Mouse (Mus musculus) lung, postnatal 4 days (tissue): ENCODE results near the gene Dnmt3a.

Source experiments
- DNase-seq, 2 experiments: peaks; one replicate each; pipeline ENCODE4 v3.0.0; 2021

The Dnmt3a gene

DNA sequence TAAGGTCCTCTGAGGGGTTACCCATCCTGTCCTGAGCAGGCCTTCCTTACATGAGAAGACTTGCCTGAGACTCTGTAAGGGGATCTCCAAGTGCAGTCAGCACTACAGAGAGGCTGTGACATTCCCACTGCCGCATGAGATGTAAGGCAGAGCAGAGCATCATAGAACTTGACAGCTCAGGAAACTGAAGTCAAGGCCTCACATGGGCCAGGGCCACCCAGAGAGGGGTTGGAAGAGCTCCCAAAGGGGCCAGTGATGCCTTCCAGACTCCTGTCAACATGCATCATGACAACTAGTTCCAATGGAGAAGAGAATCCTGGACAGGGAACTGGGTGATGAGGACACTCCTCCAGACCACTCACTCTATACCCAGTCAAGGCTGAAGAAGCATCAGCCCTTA lies 18.3 kb upstream of the Dnmt3a start:
- DNase-seq, result peak; percentile 54 to 82

DNA sequence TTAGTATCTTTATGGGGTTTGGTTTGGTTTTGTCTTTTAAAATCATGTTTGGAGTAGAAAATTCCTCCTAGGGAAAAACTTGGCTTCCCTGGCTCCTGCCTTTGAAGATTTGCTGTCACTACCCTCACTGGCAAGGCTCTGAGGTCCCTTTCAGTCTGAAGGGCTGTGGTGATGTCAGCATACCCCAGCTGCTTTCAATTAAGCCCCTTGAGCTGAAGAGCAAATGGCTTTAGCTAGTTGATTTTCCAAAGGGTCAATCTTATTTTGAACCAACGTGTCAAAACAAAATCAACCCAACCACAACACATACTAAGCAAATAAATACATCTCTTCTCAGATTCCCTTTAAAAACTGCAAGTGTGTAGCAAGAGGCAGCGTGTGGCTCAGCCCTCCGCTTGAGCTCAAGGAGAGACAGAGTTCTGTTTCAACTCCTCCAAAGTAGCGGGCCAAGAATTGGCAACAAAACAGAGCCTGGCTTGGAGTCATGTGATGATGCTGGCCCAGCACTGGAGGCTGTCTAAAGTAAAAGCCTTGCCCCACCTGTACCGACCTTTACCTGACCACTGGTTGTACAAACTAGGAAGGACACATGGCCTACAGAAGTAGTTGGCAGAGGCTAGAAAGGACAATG lies 17.3 kb upstream of the Dnmt3a start:
- peak in 1 of 2 experiments; percentile 64 for DNase-seq

DNA sequence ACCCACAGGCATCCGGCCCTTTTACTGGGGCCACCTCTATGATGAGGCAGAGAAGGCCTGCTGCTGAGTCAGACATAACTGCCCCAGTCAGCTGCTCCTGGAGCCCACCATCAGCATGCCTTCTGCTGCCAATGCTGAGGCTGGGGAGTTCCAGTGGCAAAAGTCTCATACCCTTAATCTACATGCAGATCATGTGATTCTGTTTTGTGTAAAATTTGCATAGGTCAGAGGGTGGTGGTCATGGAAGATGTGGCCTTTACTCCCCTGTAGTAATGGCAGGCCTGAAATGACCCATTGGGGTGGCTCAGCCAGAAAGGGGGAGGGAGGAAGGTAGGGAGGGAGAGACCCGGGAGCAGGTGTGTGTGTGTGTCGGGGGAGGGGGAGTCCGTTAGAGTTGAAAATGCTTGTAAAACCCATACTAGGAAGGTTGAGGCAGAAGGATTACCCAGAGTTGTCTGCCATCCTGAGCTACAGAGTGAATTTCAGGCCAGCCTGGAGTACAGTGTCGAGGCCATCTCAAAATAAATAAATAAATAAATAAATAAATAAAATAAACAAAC lies 16.1 kb upstream of the Dnmt3a start:
- DNase-seq, result no peak

DNA sequence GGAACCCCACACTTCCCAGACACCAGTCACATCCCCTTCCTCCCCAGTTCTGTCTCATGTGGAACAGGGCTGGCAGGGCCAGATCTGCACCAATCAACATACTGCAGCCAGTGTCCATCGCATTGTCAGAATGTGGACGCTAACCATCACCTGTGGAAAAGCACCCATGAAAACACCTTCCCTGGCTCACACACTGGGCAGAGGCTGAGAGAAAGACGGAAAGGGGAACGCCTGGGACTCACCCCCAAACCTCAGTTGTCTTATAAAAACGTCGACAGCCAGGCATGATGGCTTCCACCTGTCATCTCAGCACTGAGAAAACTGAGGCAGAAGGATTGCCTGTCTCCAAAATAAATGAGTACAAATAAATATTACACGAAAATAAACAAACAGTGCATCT lies 14.6 kb upstream of the Dnmt3a start:
- peak in 1 of 2 experiments; percentile 21 for DNase-seq

DNA sequence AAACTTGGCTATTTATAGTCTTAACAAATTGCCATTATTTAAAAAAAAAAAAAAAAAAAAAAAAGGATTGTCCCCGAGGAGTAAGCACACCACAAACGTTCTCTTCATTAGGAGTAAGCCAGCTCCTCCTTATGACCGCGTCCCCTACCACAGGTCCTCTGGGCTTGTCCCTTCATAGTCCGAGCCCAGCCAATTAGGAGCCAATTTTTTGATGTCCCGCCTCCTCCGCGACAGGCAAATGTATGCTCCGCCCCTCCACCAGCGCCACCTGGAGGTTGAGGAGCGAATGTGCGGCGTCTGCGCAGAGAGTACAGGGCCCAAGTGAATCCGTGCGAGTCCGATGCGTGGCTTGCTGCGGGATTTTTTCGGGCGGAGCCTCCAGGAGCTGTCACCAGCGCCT lies 14.1 kb upstream of the Dnmt3a start:
- DNase-seq, result peak; percentile 94 to 97

DNA sequence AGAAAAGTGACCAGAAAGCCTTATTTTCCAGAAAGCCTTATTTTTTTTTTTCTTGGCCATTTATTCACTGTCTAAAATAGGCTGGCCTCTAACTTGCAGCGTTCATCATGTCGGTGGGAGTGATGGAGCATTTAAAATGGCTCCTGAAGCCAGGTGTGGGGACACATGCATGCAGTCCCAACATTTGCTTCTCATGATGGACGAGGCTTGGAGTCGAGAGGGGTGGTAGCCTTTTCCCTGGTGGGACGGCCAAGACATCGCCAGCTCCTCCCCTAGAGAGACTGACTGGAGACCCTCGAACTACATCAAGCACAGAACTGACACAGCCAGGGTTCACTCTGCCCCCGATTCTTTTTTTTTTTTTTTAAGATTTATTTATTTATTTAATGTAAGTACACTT lies 13.6 kb upstream of the Dnmt3a start:
- DNase-seq, result peak in 1 of 2 experiments; percentile 16

DNA sequence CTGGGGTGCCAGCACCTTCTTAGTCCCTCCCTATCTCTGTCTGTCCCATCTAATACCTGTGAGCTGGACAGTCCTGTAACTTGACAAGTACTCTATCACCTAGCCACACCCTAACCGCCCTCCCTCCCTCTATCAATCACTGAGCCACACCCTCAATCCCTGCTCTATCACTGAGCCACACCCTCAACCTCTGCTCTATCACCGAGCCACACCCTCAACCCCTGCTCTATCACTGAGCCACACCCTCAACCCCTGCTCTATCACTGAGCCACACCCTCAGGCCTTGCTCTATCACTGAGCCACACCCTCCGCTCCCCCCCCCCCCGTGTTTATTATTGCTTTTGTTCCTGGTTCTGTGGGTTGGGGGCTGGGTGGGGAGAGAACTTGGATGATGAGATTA lies 10.2 kb upstream of the Dnmt3a start:
- no peak for DNase-seq

DNA sequence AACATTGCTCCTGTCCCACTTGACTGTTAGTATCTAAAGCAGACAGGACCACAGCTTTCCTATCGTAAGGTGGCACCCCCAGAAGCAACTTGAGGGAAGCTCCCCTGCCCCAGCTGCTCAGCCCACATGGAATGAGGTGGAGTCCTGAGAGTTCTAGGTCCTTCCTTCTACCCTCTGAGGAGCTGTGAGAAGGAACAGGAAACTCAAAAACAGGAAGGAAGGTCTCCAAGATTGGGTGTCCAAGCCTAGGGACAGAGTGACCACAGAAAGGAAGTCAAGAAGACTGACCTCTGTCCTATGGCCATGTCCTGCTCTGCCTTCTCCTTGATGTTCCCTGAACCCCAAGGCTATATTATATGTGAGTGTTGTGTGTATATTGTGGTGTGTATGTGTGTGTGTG lies 6.3 kb upstream of the Dnmt3a start:
- DNase-seq, result no peak

DNA sequence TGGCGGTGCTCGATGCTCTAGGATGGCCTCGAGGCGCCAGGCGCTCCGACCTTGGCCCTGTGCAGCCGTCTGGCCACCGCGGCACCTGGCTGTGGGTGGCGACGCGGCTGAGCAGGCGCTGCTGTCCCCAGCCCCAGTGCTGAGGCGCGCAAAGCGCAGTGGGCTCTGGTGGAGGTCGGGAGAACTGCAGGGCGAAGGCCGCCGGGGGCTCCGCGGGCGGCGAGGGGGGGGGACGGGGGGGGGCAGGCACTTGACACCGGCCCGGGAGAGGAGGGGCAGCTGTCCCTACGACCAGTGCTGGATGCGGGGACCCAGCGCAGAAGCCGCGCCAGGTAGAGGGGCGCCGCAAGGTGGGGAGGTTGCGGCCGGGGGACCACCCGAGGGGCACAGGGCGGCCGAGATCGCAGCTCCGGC lies 471 bp downstream of the Dnmt3a start:
- peak; percentile 92 for DNase-seq

DNA sequence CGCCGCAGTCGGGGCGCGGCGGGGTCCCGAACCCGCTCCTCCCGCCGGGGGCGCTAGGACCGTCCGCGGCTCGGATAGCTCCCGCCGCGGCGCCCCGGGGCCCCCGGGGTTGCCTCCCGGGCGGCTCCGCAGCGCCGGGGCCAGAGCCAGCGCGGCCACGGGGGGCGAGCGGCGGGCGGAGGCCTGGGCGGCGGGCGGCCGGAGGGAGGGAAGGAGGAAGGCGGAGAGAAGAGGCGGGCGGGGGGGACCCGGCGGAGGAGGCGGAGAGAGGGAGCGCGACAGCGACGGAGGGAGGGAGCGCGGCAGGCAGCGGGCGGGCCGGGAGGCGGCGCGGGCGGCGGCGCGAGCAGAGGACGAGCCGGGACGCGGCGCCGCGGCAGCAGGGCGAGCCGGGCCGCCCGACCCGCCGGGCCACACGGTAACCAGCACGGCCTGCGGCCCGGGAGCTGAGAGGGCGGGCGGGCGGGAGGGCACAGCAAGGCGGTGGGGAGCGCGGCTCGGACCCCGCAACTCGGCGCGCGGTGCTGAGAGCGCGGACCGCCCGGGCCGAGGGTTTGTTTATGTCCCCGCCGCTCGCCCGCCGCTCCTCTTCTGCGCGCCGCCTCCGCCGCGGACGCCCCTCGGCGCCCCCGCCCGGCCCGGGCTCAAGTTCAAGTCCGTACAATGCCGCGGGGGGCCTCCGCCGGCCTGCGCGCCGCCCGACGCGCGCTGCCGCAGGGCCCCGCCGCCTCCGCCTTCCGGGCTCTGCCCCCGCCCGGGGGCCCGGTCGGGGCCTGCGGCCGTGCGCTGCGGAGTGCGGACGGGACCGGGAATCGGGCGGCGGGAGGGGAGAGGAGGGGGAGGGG lies 1.1 kb downstream of the Dnmt3a start:
- DNase-seq, result peak; percentile 80 to 88

DNA sequence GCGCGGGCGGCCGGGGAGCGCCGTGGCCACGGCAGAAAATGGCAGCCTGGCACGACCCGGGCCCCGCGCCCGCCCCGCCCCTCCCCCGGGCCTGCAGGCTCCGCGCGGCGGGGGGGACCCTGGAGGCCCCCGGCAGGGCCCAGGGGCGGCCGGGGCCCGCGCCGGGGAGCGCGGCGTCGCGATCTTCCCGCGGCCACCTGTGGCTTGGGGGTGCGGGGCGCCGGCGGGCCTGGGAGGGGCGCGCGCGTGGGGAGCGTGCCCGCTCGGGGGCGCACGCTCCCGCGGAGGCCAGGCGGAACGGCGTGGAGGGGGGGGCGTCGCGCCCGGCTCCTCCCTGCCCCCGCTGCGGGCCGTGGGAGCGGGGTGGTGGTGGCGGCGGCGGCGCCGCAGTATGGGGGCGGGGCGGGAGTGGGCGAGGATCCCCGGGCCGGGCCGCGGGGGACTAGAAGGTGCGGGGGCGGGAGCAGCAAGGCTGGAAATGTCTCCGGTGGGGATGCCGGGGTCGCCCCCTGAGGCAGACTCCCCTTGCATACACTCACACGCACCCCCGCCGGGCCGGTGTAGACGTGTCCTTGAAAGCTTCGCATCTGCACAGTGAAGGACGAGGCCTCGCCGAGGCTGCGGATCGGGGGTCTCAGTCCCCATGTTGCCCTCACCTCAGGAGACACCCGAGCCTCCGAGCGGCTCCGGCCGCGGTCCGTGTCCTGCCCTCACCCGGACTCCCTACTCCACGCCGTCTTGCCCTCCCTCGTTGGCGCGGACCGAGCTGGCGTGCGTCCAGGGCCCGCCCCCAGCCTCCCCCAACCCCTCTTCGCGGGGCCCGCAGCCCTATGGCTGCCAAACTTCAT lies 2.0 kb downstream of the Dnmt3a start:
- DNase-seq, result peak; percentile 81 to 85

DNA sequence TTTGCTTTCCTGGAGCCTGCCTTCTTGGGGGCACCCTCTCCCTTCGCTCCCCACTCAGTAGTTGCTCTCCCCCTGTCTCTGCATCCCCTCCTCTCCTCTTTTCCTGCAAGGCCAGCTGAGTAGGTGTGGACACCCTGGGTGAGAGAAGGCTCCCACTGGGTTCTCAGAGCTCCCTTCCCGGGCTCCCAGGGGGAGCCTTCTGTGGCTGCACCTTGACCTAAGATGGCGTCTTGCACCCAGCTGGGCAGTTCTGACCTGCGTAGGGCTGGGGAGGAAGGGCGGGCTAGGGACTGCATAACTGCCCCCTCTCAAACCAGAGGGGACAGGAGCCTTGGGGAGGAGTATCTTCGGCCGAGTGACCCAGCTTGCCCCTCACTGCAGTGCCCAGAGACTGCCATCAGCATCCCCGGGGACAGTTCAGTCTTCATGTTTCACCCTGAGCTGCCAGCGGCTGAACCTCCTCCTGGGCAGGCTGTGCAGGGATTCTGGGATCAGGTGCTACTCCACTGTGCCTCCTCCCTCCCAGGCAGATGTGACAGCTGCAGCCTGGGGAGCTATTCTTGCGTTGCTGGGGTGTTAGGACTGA lies 2.7 kb downstream of the Dnmt3a start:
- DNase-seq, result peak in 1 of 2 experiments; percentile 50

DNA sequence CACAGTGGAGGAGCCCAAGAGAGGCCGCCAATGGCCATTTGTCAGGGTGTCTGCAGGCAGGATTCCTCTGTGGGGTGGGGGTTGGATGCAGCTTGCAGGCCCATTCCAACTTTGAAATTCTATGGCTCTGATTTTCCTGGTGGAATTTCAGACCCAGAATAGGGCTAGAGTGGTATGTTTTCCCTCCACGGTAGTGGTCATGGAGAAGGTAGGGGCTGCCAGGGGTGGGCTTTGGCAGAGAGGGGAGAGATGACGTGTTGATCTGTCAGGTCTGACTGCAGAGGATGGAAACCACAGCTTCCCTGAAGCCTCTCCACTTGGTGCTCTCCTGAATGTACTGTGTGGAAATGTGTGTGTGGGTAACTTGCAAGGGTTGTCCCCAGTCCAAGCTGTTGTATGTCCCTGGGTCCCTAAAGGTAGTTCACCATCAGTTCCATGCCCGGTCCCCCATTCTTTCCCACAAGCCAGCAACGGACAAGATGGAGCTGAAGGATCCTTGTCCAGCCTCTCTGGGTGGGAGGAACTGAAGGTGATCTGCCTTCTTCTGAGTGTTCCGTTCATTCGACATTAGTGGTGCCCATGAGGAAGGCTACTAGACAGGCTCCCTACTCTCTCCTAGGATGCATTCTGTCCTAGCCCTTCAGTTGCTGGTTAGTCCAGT lies 3.8 kb downstream of the Dnmt3a start:
- no peak for DNase-seq

DNA sequence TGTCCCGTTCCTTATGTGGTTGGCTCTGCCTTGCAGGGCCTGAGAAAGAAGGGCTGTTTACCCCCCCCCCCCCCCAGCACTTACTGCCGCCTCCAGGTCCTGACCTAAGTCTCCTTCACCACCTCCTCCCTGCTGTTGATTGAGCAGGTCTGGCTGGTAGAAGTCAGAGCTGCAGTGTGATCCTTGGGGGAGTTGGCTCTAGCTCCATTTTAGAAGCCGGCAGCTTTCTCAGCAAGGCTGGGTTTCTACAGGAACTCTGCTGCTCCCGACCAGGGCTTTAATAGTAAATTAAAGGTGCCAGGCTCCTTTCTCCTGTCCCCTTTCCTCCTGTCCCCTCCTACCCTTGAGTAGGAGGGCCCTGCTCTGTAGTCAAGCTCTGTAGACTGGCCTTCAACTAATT lies 4.6 kb downstream of the Dnmt3a start:
- DNase-seq, result no peak

DNA sequence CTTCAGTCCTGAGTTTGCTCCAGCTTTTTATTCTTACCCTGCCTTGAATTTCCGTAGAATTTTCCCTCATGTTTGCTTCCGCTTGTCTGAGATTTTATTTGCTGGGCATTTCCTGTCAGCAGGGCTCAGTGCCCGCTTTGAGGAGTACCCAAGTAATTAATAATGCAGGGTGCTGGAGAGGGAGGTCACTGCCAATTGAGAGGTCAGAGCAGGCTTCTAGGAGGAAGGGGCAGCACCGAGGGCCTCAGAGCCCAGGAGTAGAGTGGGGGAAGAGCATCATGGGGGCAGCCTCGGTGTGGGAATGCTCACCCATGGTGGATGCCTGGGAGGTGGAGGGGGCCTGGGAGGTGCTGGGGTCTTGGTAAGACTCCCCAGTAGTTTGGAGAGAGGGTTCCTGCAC lies 5.8 kb downstream of the Dnmt3a start:
- peak; percentile 39 to 55 for DNase-seq

DNA sequence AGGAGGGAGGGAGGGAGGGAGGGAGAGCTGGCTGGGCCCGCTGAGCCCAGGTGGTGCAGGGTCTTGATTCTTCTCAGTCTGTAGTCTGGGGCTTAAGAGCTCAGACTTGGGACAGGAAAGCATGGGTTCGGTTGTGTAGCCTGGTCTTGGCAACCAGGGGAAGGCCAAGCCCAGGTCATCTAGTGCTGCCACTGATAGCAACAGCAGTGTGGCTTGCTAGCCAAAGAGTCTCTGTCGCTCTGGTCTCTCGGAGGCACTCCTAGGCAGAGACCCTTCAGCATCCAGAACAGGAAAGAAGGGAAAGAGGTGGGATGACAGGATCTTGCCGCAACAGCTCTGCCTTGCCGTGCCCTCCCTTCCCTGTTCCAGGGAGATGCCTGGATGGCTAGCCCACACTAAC lies 6.4 kb downstream of the Dnmt3a start:
- no peak for DNase-seq

DNA sequence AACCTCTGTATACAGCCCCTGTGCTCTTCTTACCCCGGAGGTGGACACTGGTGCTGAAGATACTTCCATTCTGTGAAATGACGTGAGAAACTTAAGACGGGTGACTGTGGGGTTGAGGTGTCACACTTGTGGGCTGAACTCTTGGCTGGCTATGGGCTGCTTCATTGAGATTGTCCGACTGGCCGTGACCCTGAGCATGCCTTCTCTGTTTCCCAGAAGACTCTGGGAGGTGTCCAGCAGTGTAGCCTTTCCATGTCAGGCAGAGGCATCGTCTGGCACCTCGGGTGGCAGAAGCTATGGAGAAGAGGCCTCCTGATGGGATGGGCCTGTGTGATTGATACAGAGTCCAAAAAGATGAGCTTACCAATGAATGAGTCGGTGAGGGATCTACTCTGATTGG lies 7.3 kb downstream of the Dnmt3a start:
- DNase-seq, result no peak

DNA sequence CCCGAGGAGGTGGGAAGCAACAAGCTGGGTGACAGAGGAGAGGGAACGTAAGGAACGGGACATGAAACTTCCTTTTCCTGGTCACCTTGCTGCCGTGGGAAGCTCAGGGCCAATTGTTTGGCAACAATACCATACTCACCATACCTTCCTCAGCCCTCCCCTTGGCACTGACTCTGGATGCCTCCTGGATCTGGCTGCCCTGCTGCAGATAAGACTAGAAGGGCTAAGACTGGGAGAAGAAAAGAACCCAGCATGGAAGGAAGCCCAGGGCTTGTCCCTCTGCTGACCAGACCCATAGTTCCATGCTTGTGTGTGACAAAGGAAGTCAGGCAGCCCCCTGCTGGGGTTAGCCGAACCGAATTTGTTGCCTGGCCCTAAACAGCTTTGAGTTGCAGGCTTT lies 9.6 kb downstream of the Dnmt3a start:
- DNase-seq, result no peak

DNA sequence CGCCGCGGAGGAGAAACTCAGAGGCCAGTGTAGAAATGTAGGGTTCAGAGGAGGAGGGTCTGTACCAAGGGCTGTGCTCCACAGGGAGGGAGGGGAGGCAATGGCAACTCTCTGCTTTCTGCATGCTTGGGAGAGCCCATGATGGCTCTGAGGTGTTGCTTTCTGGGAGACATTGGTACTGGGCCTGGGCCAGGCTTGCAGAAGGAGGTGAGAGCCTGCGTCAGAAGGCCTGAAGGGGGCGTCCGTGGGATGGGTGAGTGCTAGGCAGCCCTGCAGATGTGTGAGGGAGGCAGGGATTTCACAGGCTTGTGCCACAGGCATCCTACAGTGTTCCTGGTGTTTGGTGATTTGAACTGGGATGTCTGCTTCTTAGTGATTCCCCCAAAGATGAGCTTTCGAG lies 11.2 kb downstream of the Dnmt3a start:
- no peak for DNase-seq

DNA sequence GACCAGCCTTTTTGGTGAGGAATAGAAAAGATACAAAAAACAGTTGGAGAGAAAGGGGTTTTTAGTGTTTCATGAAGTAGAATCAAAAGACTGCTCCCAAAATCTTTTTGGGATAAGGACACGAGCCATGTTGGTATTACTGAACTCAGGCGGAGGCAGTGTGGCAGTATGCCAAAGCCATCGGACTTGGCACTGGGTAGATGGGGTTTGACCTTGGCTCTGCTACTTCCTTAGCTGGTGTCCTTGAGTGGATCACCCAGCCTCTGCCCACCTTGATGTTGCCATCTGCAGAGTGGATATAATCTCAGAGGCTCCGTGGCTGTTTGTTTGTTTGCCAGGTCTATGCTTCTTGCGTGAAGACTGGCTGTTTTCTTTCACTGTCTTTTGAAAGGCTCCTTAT lies 11.8 kb downstream of the Dnmt3a start:
- DNase-seq, result no peak

DNA sequence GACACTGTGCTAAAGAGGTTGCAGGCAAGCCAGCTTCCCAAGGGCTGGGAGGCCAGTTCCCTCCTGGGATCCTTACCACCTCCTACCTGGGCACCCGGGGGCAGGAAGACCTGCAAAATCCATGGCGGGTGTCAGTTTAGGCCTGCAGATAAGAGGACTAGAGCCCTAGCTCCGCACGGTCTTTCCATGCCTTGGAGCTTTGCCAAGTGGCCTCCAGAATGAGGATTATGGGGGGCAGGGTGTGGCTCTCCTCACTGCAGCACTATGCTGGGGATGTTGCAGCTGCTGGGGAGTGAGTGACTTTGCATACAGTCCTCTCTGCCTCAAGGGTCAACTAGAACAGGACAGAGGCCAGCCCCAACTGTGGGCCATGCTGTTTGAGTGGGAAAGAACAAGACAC lies 14.1 kb downstream of the Dnmt3a start:
- no peak for DNase-seq

DNA sequence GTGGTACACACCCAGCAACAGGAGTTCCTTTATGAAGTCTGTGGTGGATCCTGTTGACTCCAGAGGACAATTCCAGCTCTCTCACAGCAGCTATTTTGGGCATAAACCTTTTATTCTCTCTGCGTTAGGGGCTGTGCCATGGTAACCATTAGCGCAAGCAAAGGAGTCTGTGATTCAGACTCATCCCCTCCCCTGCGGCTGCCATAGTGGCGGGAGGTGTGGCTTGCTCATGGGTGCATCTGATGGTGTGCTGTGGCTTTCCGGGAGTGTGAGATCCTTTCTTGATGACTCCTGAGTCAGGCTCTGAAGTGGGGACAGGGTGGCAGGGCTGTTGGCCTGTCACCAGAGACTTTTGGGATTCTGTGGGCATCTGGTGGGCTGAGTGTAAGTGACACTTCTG lies 17.6 kb downstream of the Dnmt3a start:
- no peak for DNase-seq
